Mouse (Mus musculus): Measurements from ENCODE around the gene Calhm2. TPM values are rescaled to one million over a fixed set of nuclear protein-coding genes. Genes with fewer than 3 reads are reported as not detected.

Gene Calhm2
- polyA plus RNA-seq, 1 experiment, result 3.1 TPM

- Histone ChIP-seq H3K4me1 (peaks cover 70% of the 10 kb centered on the region), H3K36me3 (replicated peaks; ENCODE audit: low read length) (peaks cover 72% of the 10 kb centered on the region), H3K9me3 (no peaks in the 10 kb centered on the region), H3K4me3 (replicated peaks) (peak overlapping the region; percentile 85), H3K27me3 (replicated peaks) (no peaks in the 10 kb centered on the region)
- TF ChIP-seq FLI1 (IDR thresholded peaks at IDR 0.05; ENCODE audit: low read length), result no peak
- TF ChIP-seq GATA1 (IDR thresholded peaks at IDR 0.05; ENCODE audit: borderline replicate concordance, low read length), result no peak
Observed at GRCm38 (mm10) chr19:47133161-47133560, 4.9 kb downstream of the Calhm2 start.

- Histone ChIP-seq H3K4me1 (peaks cover 45% of the 10 kb centered on the region), H3K27me3 (replicated peaks) (no peaks in the 10 kb centered on the region), H3K36me3 (replicated peaks; ENCODE audit: low read length) (peaks cover 95% of the 10 kb centered on the region), H3K9me3 (no peaks in the 10 kb centered on the region), H3K4me3 (replicated peaks) (no peak overlapping the region)
- TF ChIP-seq GATA1 (IDR thresholded peaks at IDR 0.05; ENCODE audit: borderline replicate concordance, low read length), result no peak
- no peak for TF ChIP-seq FLI1 (IDR thresholded peaks at IDR 0.05; ENCODE audit: low read length)
Observed at GRCm38 (mm10) chr19:47130551-47131125, 7.5 kb downstream of the Calhm2 start.

- no peaks in the 10 kb centered on the region for H3K9me3 ChIP-seq
- H3K4me3 ChIP-seq (replicated peaks), result no peak overlapping the region
- no peaks in the 10 kb centered on the region for H3K27me3 ChIP-seq (replicated peaks)
- peaks cover 29% of the 10 kb centered on the region for H3K4me1 ChIP-seq
- H3K36me3 ChIP-seq (replicated peaks; ENCODE audit: low read length), result peaks cover 98% of the 10 kb centered on the region
- no peak for TF ChIP-seq GATA1 (IDR thresholded peaks at IDR 0.05; ENCODE audit: borderline replicate concordance, low read length)
- TF ChIP-seq FLI1 (IDR thresholded peaks at IDR 0.05; ENCODE audit: low read length), result no peak
Observed at GRCm38 (mm10) chr19:47128835-47129234, 9.3 kb downstream of the Calhm2 start.

GRCm38 (mm10) chr19:47128164-47128563 lies 9.9 kb downstream of the Calhm2 start:
- Histone ChIP-seq H3K27me3 (replicated peaks) (no peaks in the 10 kb centered on the region), H3K9me3 (no peaks in the 10 kb centered on the region), H3K4me1 (peaks cover 22% of the 10 kb centered on the region), H3K36me3 (replicated peaks; ENCODE audit: low read length) (peaks cover 98% of the 10 kb centered on the region), H3K4me3 (replicated peaks) (no peak overlapping the region)
- TF ChIP-seq FLI1 (IDR thresholded peaks at IDR 0.05; ENCODE audit: low read length) (no peak), GATA1 (IDR thresholded peaks at IDR 0.05; ENCODE audit: borderline replicate concordance, low read length) (no peak)

- no peaks in the 10 kb centered on the region for H3K27me3 ChIP-seq (replicated peaks)
- no peaks in the 10 kb centered on the region for H3K9me3 ChIP-seq
- H3K4me1 ChIP-seq, result peaks cover 8% of the 10 kb centered on the region; the same call in 1 of the 2 replicates
- H3K36me3 ChIP-seq (replicated peaks; ENCODE audit: low read length), result peaks cover 91% of the 10 kb centered on the region
- no peak overlapping the region for H3K4me3 ChIP-seq (replicated peaks)
- TF ChIP-seq GATA1 (IDR thresholded peaks at IDR 0.05; ENCODE audit: borderline replicate concordance, low read length) (no peak), FLI1 (IDR thresholded peaks at IDR 0.05; ENCODE audit: low read length) (no peak)
Observed at GRCm38 (mm10) chr19:47122802-47123201, 15.3 kb downstream of the Calhm2 start.

- peaks cover 91% of the 10 kb centered on the region for H3K36me3 ChIP-seq (replicated peaks; ENCODE audit: low read length)
- no peaks in the 10 kb centered on the region for H3K27me3 ChIP-seq (replicated peaks)
- H3K4me1 ChIP-seq, result peaks cover 8% of the 10 kb centered on the region; the same call in 1 of the 2 replicates
- no peak for TF ChIP-seq FLI1 (IDR thresholded peaks at IDR 0.05; ENCODE audit: low read length)
- TF ChIP-seq GATA1 (IDR thresholded peaks at IDR 0.05; ENCODE audit: borderline replicate concordance, low read length), result no peak
- no peak overlapping the region for H3K4me3 ChIP-seq (replicated peaks)
- H3K9me3 ChIP-seq, result no peaks in the 10 kb centered on the region
Observed at GRCm38 (mm10) chr19:47121054-47121453, 17.0 kb downstream of the Calhm2 start.

DNA sequence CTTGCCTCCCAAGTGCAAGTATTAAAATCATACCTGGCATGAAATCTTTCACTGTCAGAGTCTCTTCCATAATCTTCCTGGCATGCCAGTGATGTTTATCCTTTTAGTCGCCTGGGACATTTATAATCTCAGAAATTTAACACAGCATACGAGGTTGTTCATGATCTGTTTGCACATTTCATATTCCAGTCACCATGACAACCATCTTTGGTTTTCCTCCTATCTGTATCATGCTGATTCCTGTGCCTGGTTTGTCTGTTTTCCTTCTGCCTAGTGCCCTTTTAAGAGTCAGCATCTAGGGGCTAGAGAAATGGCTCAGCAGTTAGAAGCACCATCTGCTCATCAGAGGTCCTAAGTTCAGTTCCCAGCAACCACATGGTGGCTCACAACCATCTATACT lies 19.5 kb downstream of the Calhm2 start:
- Histone ChIP-seq H3K4me3 (replicated peaks) (no peak overlapping the region), H3K27me3 (replicated peaks) (no peaks in the 10 kb centered on the region), H3K9me3 (no peaks in the 10 kb centered on the region), H3K36me3 (replicated peaks; ENCODE audit: low read length) (peaks cover 90% of the 10 kb centered on the region), H3K4me1 (peaks cover 8% of the 10 kb centered on the region; the same call in 1 of the 2 replicates)
- no peak for TF ChIP-seq GATA1 (IDR thresholded peaks at IDR 0.05; ENCODE audit: borderline replicate concordance, low read length)
- TF ChIP-seq FLI1 (IDR thresholded peaks at IDR 0.05; ENCODE audit: low read length), result no peak

GRCm38 (mm10) chr19:47104641-47105271 lies 33.3 kb downstream of the Calhm2 start:
- Histone ChIP-seq H3K36me3 (replicated peaks; ENCODE audit: low read length) (peaks cover 100% of the 10 kb centered on the region), H3K4me1 (no peaks in the 10 kb centered on the region)
- no peak for TF ChIP-seq GATA1 (IDR thresholded peaks at IDR 0.05; ENCODE audit: borderline replicate concordance, low read length)
- TF ChIP-seq FLI1 (IDR thresholded peaks at IDR 0.05; ENCODE audit: low read length), result no peak

GRCm38 (mm10) chr19:47101080-47101479 lies 37.0 kb downstream of the Calhm2 start:
- Histone ChIP-seq H3K4me1 (no peaks in the 10 kb centered on the region; the same call in 1 of the 2 replicates), H3K36me3 (replicated peaks; ENCODE audit: low read length) (peaks cover 100% of the 10 kb centered on the region), H3K27me3 (replicated peaks) (no peaks in the 10 kb centered on the region), H3K9me3 (no peaks in the 10 kb centered on the region), H3K4me3 (replicated peaks) (no peak overlapping the region)
- TF ChIP-seq GATA1 (IDR thresholded peaks at IDR 0.05; ENCODE audit: borderline replicate concordance, low read length), result no peak
- TF ChIP-seq FLI1 (IDR thresholded peaks at IDR 0.05; ENCODE audit: low read length), result no peak

More at GRCm38 (mm10) chr19:47104641-47105271, 33.3 kb downstream of the Calhm2 start:
- Histone ChIP-seq H3K9me3 (no peaks in the 10 kb centered on the region), H3K27me3 (replicated peaks) (no peaks in the 10 kb centered on the region), H3K4me3 (replicated peaks) (no peak overlapping the region)

DNA sequence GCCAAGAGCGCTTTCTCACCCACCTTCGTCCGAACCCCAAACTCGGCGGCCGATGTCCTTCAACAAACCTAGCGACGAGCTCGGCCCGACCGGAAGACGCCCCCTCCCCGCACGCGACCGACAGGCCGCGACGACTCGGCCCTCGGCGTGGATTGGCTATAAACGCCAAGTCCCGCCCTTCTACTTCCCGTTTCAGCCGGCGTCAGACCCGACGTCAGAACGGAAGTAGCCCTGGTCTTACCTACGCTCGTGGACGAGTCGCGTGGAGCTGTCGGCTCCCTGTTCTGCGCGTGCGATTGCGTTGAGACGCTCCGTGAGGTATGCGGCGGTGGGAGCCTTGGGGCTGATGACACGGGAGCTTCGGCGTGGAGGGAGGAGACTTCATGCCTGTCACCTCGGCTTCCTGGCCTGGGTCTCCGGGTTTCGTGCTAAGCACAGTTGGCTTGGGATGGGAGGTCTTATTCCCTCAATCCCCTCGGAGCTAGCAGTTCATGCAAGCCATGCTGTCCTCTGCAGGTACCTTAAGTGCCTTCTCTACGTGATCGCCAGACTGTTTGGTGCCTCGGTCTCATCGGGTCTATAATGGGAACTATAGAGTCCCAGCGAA lies 47.4 kb downstream of the Calhm2 start, which contains the start of the genes Usmg5 and Pdcd11:
Gene Usmg5 (minus strand): TSS at position 98 of the 607 bp plus-strand sequence.
Gene Pdcd11 (plus strand): TSS at position 219 of the 607 bp plus-strand sequence.
- peaks cover 45% of the 10 kb centered on the region for H3K4me1 ChIP-seq
- H3K4me3 ChIP-seq (replicated peaks), result peak within 1 kb of the TSS; percentile 93
- peaks cover 54% of the 10 kb centered on the region for H3K36me3 ChIP-seq (replicated peaks; ENCODE audit: low read length)
- H3K9me3 ChIP-seq, result no peaks in the 10 kb centered on the region
- H3K27me3 ChIP-seq (replicated peaks), result no peaks in the 10 kb centered on the region
- TF ChIP-seq FLI1 (IDR thresholded peaks at IDR 0.05; ENCODE audit: low read length), result peak; percentile 65
- no peak for TF ChIP-seq GATA1 (IDR thresholded peaks at IDR 0.05; ENCODE audit: borderline replicate concordance, low read length)

Measured in megakaryocyte, embryonic 14.5 days (primary cell).